ENCODE assay signal across 29 mouse cellular contexts in genomic region chr15:81408199-81408598, GRCm38 (mm10). TPM values are rescaled to one million over a fixed set of nuclear protein-coding genes. Genes with fewer than 3 reads are reported as not detected.
"Had no signal": no experiment of that assay in that cellular context is flagged by ENCODE, and none has a peak within 500 bp of the region (broad histone marks: within the 10 kb centered on the region; RNA-seq: fewer than 3 reads in every experiment).

Gene Dnajb7, minus strand, starts transcription at chr15:81408299.

- H3K4me1 ChIP-seq: limb, embryonic 10.5 days; limb, embryonic 12.5 days; limb, embryonic 13.5 days; limb, embryonic 15.5 days; liver, embryonic 12.5 days; liver, embryonic 13.5 days; liver, embryonic 15.5 days; lung, embryonic 15.5 days; midbrain, embryonic 10.5 days; midbrain, embryonic 12.5 days; midbrain, embryonic 13.5 days; midbrain, embryonic 15.5 days had no signal

- H3K27me3 ChIP-seq: limb, embryonic 12.5 days; limb, embryonic 13.5 days; limb, embryonic 15.5 days; liver, embryonic 12.5 days; liver, embryonic 13.5 days; liver, embryonic 15.5 days; lung, embryonic 15.5 days; megakaryocyte, embryonic 14.5 days; midbrain, embryonic 12.5 days; midbrain, embryonic 13.5 days; midbrain, embryonic 15.5 days had no signal

- DNase-seq: left cerebral cortex, postnatal 4 days; liver; liver, embryonic 13.5 days; liver, postnatal 0 days; lung, adult 18-20 months; lung, adult 2 months; lung, embryonic 14.5 days; lung, postnatal 10 days; lung, postnatal 14 days; lung, postnatal 36 days; lung, postnatal 4 days; midbrain, embryonic 14.5 days had no signal

- H3K27ac ChIP-seq: left cerebral cortex, adult 2 months; limb, embryonic 10.5 days; limb, embryonic 12.5 days; limb, embryonic 13.5 days; limb, embryonic 15.5 days; liver, embryonic 12.5 days; liver, embryonic 13.5 days; liver, embryonic 14.5 days; liver, embryonic 15.5 days; lung, embryonic 15.5 days; macrophage; midbrain, embryonic 10.5 days; midbrain, embryonic 12.5 days; midbrain, embryonic 13.5 days; midbrain, embryonic 15.5 days had no signal

- H3K4me3 ChIP-seq: left cerebral cortex, adult 2 months; limb, embryonic 10.5 days; limb, embryonic 12.5 days; limb, embryonic 13.5 days; limb, embryonic 15.5 days; liver, embryonic 12.5 days; liver, embryonic 13.5 days; liver, embryonic 15.5 days; lung, embryonic 15.5 days; megakaryocyte, embryonic 14.5 days; midbrain, embryonic 10.5 days; midbrain, embryonic 12.5 days; midbrain, embryonic 13.5 days; midbrain, embryonic 15.5 days; myocyte had no signal

- H3K36me3 ChIP-seq: limb, embryonic 13.5 days; limb, embryonic 15.5 days; liver, embryonic 12.5 days; liver, embryonic 13.5 days; liver, embryonic 15.5 days; lung, embryonic 15.5 days; midbrain, embryonic 12.5 days; midbrain, embryonic 13.5 days; midbrain, embryonic 15.5 days had no signal

RNA-seq across cellular contexts. Expression of gene Dnajb7, which starts in this region (rescaled TPM):
- polyA plus RNA-seq: liver, adult 2 months; lung, adult 2 months had no signal
